Mouse (Mus musculus) hindbrain, embryonic 10.5 days (tissue): ENCODE measurements around the gene Nptn. TPM values are rescaled to one million over a fixed set of nuclear protein-coding genes. Genes with fewer than 3 reads are reported as not detected.

ENCODE experiments used
- DNase-seq: peaks from one replicate; pipeline ENCODE4 v3.0.0-alpha.2; 2017; ENCODE audit warnings: low spot score
- H3K27ac ChIP-seq: fragments of 300-500 bp; sonication (generic); 2 replicates; pipeline ENCODE4 v1.5.1; 2016; ENCODE audit warnings: mild to moderate bottlenecking, moderate library complexity
- H3K27me3 ChIP-seq: fragments of 300-500 bp; sonication (generic); 2 replicates; pipeline ENCODE4 v1.6.1; 2016; ENCODE audit warnings: mild to moderate bottlenecking; ENCODE audit not compliant: poor library complexity, insufficient read depth, severe bottlenecking
- H3K36me3 ChIP-seq: fragments of 300-500 bp; sonication (generic); 2 replicates; pipeline ENCODE4 v1.6.1; 2016; ENCODE audit warnings: mild to moderate bottlenecking, moderate library complexity
- H3K4me1 ChIP-seq: fragments of 300-500 bp; sonication (generic); replicated peaks from 2 replicates; pipeline ENCODE4 v1.6.1; 2016; ENCODE audit warnings: mild to moderate bottlenecking
- H3K4me3 ChIP-seq: fragments of 300-500 bp; sonication (generic); 2 replicates; pipeline ENCODE4 v1.5.1; 2016; ENCODE audit warnings: mild to moderate bottlenecking, moderate library complexity
- H3K9me3 ChIP-seq: fragments of 300-500 bp; sonication (generic); 2 replicates; pipeline ENCODE4 v1.6.1; 2016; ENCODE audit warnings: mild to moderate bottlenecking, moderate library complexity
- WGBS: fragments of 180-500 bp; shearing (Covaris S2); methylation state at CpG from one replicate; pipeline ENCODE4 v1.1.7; 2016; 5-methylcytosine and 5-hydroxymethylcytosine counted together
- polyA plus RNA-seq: library from polyadenylated mRNA; unstranded; fragments of >200 nt; fragmentation: Nextera tagmentation; extraction: Ambion mirVana; gene quantifications from 2 replicates; pipeline ENCODE4 v1.2.1, GENCODE M21; 2016

The Nptn gene
- polyA plus RNA-seq, 1 experiment from 2014 or later, result 57.6 TPM

DNA sequence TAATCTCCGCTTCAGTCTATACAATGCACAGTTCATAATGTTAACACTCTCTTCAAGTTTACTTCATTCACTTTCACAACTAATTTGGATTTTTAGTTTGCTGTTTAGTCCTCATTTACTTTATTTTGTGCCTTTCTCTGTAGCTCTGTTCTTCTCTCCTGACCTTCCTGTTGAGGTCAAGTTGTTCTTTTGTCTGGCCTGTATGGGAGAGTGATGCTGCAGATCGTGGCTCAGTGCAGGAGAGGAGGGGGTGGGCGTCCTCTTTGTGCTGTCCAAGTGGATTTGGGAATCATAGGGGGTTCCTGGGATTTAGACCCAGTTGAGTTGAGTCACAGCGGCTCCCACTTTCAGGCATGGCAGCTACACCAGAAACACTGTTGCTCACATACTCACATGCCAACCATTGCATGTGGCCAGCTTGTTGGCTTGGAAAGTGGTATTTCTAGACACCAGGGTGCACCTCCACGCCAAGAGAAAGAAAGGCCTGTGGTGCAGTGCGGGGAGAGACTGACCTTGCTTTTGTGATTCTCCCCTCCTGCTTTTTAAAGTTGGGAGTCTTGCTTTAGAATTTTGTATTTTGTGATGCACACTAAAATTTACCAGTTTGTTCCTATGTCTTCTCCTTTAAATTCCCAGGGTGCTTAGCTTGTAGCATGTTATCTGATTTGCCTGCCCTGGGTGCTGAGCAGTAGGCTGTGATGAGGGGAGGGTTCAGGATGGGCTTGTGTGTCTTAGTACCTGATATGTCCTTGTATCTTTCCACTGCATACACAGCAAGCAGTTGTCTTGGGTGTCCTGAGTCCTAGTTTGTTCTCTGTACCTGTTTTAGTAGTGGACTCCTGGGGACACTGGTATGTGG lies 66.6 kb downstream of the Nptn start:
- WGBS, result 64% methylated on average over 6 of the region's 6 CpGs

DNA sequence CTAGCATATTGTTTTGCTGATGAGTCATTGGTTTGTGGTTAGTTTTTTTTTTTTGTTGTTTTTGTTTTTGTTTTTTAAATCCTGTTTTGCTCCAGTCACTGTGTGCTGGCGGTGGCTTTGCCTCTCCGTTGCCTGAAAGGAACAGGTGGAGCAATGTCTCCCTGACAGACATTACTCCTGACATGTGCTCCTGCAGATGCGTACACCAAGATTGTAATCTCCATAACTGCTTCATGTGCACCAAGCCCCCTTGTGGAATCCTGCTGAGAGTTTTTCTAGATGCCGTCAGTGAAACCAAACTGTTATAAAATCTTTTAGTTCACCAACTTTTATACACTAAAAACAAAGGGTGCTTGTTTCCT lies 67.2 kb downstream of the Nptn start:
- H3K9me3 ChIP-seq, result no peaks in the 10 kb centered on the region
- no peak for DNase-seq
- peaks cover 16% of the 10 kb centered on the region for H3K4me1 ChIP-seq
- H3K27ac ChIP-seq, result no peak overlapping the region
- H3K4me3 ChIP-seq, result no peak overlapping the region
- 74% methylated on average over 4 of the region's 4 CpGs for WGBS
- H3K36me3 ChIP-seq, result peaks cover 24% of the 10 kb centered on the region
- H3K27me3 ChIP-seq, result no peaks in the 10 kb centered on the region

More for the DNA sequence above, 66.6 kb downstream of the Nptn start:
- H3K27me3 ChIP-seq, result no peaks in the 10 kb centered on the region
- peaks cover 31% of the 10 kb centered on the region for H3K36me3 ChIP-seq
- no peak for DNase-seq
- H3K9me3 ChIP-seq, result no peaks in the 10 kb centered on the region
- H3K4me3 ChIP-seq, result no peak overlapping the region
- H3K4me1 ChIP-seq, result peaks cover 16% of the 10 kb centered on the region
- H3K27ac ChIP-seq, result no peak overlapping the region

DNA sequence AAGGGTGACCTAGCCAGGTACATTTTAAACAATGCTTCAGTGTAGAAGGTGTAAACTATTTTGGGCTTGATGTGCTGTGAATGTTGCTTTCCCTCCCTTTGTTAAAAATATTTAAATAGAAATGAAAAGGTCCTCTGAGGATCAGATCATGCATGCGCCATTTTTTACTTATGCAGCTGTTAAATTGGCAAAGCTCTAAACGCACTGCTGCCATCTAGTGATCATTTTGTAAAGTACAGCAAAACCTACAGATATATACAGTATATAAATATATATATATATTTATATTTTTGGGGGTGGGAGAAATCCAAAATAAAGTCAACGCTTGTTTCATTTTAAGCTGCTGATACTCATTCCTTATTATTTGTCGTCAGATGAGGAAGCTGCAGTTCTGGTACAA lies 70.0 kb downstream of the Nptn start:
- Histone ChIP-seq H3K4me3 (no peak overlapping the region), H3K4me1 (peaks cover 16% of the 10 kb centered on the region), H3K36me3 (0 out of 2 replicates have a peak, but pooled peaks cover 8% of the 10 kb centered on the region), H3K9me3 (no peaks in the 10 kb centered on the region), H3K27me3 (no peaks in the 10 kb centered on the region), H3K27ac (no peak overlapping the region)
- 66% methylated on average over 4 of the region's 4 CpGs for WGBS
- DNase-seq, result no peak

DNA sequence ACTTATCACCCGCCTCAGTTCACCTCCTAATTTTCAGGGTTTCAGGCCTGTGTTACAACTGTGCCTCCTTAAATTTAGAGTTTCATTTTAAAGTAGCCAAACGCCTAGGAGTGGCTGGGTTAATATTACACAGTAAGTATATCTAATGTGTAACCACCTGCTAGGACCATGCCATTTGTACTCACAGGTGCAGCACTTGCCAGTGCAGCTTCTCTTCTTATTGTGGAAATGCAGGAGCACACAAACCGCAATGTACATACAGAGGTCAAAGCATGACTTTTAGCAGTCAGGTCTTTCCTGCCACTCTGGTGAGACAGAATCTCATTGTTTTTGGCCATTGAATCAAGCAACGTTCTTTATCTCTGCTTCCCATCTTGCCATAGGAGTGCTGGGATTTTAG lies 72.5 kb downstream of the Nptn start:
- WGBS, result 84% methylated on average over 4 of the region's 4 CpGs
- Histone ChIP-seq H3K27ac (no peak overlapping the region), H3K9me3 (no peaks in the 10 kb centered on the region), H3K36me3 (peaks cover 20% of the 10 kb centered on the region), H3K4me3 (no peak overlapping the region), H3K27me3 (no peaks in the 10 kb centered on the region), H3K4me1 (no peaks in the 10 kb centered on the region)
- DNase-seq, result no peak

DNA sequence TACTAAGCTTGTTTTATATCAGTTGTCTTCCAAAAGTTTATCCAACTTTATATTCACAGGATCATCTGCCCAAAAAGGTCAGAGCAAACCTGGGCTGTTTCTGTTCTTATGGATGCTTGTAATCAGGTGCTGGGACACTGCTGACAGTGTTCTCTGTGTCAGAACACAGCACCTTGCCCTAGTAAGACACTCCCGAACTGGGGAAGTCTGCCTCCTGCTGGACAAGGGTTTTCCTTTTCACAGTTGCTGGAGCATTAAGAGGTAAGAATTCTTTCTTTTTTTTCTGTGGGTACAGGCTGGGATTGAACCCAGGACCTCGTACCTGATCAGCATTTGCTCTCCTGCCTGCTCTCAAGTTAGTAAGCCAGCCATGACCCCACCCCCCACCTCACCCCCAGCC lies 74.4 kb downstream of the Nptn start:
- 64% methylated on average over 2 of the region's 2 CpGs for WGBS
- H3K27ac ChIP-seq, result no peak overlapping the region

DNA sequence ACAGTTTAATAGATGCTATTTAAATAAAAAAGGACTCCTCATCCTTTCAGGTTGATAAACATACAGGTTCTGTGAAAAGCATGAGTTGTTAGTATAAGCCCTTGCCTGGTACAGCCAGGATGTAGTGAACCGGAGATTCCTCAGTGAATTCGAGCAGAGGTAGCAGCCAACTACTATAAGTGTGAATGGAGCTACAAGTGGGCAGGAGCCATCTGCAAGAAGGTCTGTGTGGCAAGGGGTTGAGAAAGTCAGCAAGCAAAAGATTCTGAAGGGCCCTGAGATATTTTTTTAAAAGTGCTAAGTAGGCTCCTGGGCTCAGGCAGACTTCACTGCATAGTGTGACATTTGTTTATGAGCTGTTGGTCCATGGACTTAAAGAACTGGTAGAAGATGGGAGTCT lies 74.8 kb downstream of the Nptn start:
- 92% methylated on average over 2 of the region's 2 CpGs for WGBS
- no peaks in the 10 kb centered on the region for H3K27me3 ChIP-seq
- no peaks in the 10 kb centered on the region for H3K9me3 ChIP-seq
- H3K4me1 ChIP-seq, result no peaks in the 10 kb centered on the region
- no peak overlapping the region for H3K4me3 ChIP-seq
- no peak for DNase-seq
- H3K27ac ChIP-seq, result no peak overlapping the region
- H3K36me3 ChIP-seq, result peaks cover 20% of the 10 kb centered on the region

More for the DNA sequence above, 74.4 kb downstream of the Nptn start:
- H3K9me3 ChIP-seq, result no peaks in the 10 kb centered on the region
- H3K4me1 ChIP-seq, result no peaks in the 10 kb centered on the region
- H3K36me3 ChIP-seq, result peaks cover 23% of the 10 kb centered on the region
- H3K27me3 ChIP-seq, result no peaks in the 10 kb centered on the region
- no peak for DNase-seq
- no peak overlapping the region for H3K4me3 ChIP-seq

DNA sequence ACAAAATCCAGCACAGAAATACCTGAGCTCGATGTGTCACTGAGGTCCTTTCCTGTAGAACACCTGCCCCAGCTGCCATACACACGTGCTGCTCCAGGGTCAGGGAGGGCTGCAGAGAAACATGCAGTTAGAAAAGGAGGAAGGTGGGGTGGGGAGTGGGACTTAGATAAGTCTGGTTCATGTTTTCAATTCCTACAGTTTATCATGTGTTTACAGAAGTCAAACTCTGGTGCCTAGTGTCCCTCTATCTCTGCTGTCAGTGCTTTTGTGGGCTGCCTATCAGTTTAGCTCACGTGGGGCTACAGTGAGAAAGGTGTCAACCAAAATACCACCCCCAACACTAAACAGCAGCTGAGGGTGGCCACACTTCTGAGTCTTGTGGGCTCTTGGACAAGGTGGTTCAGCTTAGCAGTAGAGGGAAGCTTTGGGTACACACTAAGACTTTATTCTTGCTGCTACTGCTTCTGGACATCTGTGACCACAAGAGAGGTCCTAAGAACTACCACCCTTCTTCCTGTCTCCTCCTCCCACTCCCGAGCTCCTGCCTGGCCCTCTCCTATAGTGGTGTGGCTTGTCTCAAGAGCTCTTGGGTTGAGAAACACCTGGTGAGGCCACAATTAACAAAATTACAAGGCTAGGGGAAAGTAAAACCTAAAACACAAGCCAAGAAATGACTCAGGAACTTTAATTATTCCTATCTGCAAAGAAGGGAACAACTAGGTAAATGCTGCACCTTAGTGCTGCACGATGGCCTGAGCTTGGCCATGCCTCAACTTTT lies 75.9 kb downstream of the Nptn start:
- Histone ChIP-seq H3K4me3 (no peak overlapping the region), H3K27me3 (no peaks in the 10 kb centered on the region), H3K4me1 (no peaks in the 10 kb centered on the region), H3K27ac (no peak overlapping the region), H3K36me3 (peaks cover 30% of the 10 kb centered on the region), H3K9me3 (no peaks in the 10 kb centered on the region)
- 88% methylated on average over 5 of the region's 5 CpGs for WGBS
- DNase-seq, result no peak

DNA sequence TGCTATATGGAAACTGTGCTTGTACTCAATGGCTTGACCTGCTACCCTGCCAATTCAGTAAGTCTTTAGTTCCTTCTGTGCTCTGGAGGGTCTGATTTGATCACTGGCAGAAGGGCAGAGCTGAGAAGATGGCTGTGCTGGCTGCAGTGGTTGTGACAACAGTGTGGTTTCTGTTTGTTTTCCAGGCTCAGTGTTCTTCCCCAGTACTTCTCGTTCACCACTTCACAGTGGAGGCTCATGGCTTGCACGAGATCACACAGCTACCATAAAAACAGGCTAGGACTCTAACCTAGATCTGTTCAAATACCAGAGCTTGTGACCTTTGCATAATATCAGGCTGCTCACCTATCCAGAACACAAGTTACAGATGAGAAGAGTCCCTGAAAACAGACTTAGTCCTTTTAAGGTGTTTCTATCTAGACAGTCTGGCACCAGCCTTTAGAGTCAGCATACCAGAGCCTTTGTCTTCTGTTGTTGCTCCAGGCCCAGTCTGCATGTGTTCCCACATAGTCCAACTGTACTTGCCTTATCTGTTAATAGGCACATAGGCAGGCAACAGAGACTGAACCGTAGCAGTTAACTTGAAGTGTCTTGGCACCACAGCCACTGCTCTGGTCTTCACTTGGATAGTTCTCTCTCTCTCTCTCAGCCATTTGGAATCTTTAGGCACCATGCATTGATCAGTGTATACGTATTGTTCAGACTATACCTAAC lies 76.7 kb downstream of the Nptn start:
- no peak overlapping the region for H3K27ac ChIP-seq
- no peaks in the 10 kb centered on the region for H3K9me3 ChIP-seq
- 89% methylated on average over 4 of the region's 4 CpGs for WGBS
- no peaks in the 10 kb centered on the region for H3K4me1 ChIP-seq
- no peak overlapping the region for H3K4me3 ChIP-seq
- peaks cover 33% of the 10 kb centered on the region for H3K36me3 ChIP-seq
- no peak for DNase-seq
- H3K27me3 ChIP-seq, result no peaks in the 10 kb centered on the region

DNA sequence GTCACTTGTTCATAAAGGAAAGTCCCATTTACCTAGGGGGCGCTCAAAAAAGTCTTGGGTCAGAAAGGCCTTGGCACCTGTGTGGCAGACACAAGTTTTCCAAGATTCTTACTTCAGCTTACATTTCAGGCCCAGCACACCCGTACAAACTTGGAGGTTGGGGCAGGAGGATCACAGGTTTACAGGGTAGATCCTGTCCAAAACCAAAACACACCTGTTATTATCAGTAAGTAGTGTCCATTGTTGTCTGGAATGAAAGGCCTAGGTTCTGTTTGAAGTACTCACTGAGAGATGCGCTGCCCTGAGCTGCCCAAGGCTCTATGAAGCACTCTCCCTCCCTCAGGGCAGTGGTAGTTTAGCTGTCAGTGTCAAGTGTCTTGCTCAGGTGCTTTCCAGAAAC lies 77.3 kb downstream of the Nptn start:
- Histone ChIP-seq H3K4me3 (no peak overlapping the region), H3K36me3 (peaks cover 37% of the 10 kb centered on the region), H3K27me3 (no peaks in the 10 kb centered on the region), H3K4me1 (no peaks in the 10 kb centered on the region), H3K9me3 (no peaks in the 10 kb centered on the region), H3K27ac (peak overlapping the region; percentile 23; the same call in 1 of the 2 replicates)
- DNase-seq, result no peak
- WGBS, result 85% methylated on average over 3 of the region's 3 CpGs

DNA sequence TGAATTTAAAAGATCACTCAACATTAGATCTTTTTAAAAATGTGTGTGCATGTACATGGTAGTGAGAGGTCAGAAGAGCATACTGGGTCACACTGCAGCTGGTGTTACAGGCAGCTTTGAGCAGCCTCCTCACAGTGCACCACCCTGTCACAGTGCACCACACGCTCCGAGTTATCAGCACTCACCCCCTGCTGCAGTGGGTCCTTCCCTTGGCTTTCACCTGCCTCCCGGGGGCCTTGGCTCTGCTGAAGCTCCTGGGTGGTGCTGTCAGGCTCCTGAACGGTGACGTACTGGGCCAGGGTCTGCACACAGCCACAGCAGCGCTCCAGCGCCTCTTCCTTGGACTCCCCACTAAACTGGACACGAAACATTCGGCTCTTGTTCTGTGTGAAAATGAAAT lies 77.9 kb downstream of the Nptn start:
- Histone ChIP-seq H3K27ac (no peak overlapping the region), H3K36me3 (peaks cover 41% of the 10 kb centered on the region), H3K4me3 (no peak overlapping the region), H3K9me3 (no peaks in the 10 kb centered on the region), H3K4me1 (no peaks in the 10 kb centered on the region), H3K27me3 (no peaks in the 10 kb centered on the region)
- 89% methylated on average over 9 of the region's 9 CpGs for WGBS
- no peak for DNase-seq

DNA sequence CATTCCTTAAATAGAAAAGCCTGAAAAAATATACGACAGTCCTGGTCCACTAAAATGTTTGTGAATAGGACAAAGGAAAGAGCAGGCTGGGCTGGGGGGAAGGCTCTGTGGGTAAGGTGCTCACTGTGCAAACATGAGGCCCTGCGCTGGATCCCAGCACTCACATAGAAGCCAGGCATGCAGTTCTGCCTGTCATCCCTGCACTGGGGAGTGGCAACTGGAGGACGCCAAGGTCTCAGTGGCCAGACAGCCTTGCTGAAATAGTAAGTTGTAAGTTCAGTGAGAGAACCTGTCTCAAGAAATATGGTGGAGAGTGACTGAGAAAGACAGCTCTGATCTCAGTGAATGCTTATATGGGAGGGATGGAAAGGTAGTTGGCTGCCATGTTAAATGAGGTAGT lies 78.6 kb downstream of the Nptn start:
- Histone ChIP-seq H3K27ac (no peak overlapping the region), H3K27me3 (no peaks in the 10 kb centered on the region), H3K9me3 (no peaks in the 10 kb centered on the region), H3K4me3 (no peak overlapping the region), H3K36me3 (peaks cover 44% of the 10 kb centered on the region), H3K4me1 (no peaks in the 10 kb centered on the region)
- DNase-seq, result no peak
- 93% methylated on average over 3 of the region's 3 CpGs for WGBS

DNA sequence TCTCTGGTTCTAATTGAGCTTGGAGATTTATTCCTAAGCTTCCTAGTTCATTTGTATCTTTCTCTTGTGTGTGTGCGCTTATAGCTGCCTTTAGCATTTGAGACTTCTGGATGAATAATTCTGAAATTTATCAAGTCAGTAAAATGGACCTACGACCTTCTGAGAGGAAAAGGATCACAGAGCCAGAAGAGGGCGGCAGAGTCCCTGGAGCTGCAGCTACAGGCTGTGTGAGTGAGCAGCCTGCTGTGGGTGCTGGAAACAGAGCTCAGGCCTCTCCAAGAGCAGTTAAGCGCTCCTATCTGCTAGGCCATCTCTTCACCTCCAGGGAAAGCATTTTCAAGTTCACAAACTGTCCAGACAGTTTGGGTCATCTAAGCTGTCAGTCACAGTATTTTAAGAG lies 80.0 kb downstream of the Nptn start:
- H3K27ac ChIP-seq, result no peak overlapping the region
- 0 out of 2 replicates have a peak, but pooled peaks cover 4% of the 10 kb centered on the region for H3K4me1 ChIP-seq
- DNase-seq, result no peak
- WGBS, result 89% methylated on average over 4 of the region's 4 CpGs
- H3K4me3 ChIP-seq, result no peak overlapping the region
- H3K27me3 ChIP-seq, result no peaks in the 10 kb centered on the region
- H3K9me3 ChIP-seq, result no peaks in the 10 kb centered on the region
- H3K36me3 ChIP-seq, result peaks cover 44% of the 10 kb centered on the region

DNA sequence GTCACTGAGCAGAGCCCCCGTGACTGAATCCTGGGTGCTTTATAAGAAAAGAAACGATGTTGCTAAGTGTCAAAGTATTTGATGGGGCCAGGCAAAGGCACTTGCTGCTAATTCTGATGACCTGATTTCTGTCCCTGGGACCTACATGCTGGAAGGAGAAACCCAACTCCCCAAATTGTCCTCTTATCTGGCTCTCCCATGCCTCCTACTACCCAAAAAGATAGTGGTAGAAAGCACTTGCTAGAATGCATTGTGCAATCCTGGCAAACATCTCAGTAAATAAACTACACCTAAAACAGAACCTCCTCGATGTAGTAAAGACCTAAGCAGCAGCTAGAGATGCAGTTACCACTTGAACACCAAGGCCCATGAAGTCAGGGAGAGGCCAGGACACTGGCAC lies 80.8 kb downstream of the Nptn start:
- Histone ChIP-seq H3K36me3 (peaks cover 39% of the 10 kb centered on the region), H3K4me1 (0 out of 2 replicates have a peak, but pooled peaks cover 5% of the 10 kb centered on the region), H3K27me3 (no peaks in the 10 kb centered on the region), H3K9me3 (no peaks in the 10 kb centered on the region), H3K4me3 (no peak overlapping the region), H3K27ac (no peak overlapping the region; the same call in 1 of the 2 replicates)
- no peak for DNase-seq
- WGBS, result 88% methylated on average over 3 of the region's 3 CpGs
